Mouse (Mus musculus) cerebellum, adult 18-20 months (tissue): ENCODE data around the gene Rtf1.

ENCODE experiments used
- DNase-seq, 2 experiments: peaks; one replicate each; pipeline ENCODE4 v3.0.0; 2021

Rtf1 gene

GRCm38 (mm10) chr2:119737124-119737523 lies 62.3 kb downstream of the Rtf1 start:
- no peak for DNase-seq

- DNase-seq, result no peak
These were observed 65.7 kb downstream of the Rtf1 start for GRCm38 (mm10) chr2:119740567-119740966.

- peak in 1 of 2 experiments; percentile 30 for DNase-seq
These were observed 66.9 kb downstream of the Rtf1 start, which contains the start of gene Itpka for GRCm38 (mm10) chr2:119741581-119742411. Gene Itpka (plus strand): TSS chr2:119742337.

- peak in 1 of 2 experiments; percentile 23 for DNase-seq
These were observed 67.8 kb downstream of the Rtf1 start for GRCm38 (mm10) chr2:119742461-119743175.

- DNase-seq, result no peak
These were observed 68.4 kb downstream of the Rtf1 start for GRCm38 (mm10) chr2:119743176-119743807.

GRCm38 (mm10) chr2:119743808-119744162 lies 68.9 kb downstream of the Rtf1 start:
- DNase-seq, result no peak

GRCm38 (mm10) chr2:119744163-119745111 lies 69.6 kb downstream of the Rtf1 start:
- no peak for DNase-seq

- DNase-seq, result peak in 1 of 2 experiments; percentile 29
These were observed 70.4 kb downstream of the Rtf1 start for GRCm38 (mm10) chr2:119745281-119745680.

- no peak for DNase-seq
These were observed 72.7 kb downstream of the Rtf1 start for GRCm38 (mm10) chr2:119747554-119747953.

- no peak for DNase-seq
These were observed 74.4 kb downstream of the Rtf1 start for GRCm38 (mm10) chr2:119749260-119749659.

GRCm38 (mm10) chr2:119757601-119758100 lies 82.8 kb downstream of the Rtf1 start:
- DNase-seq, result peak; percentile 30 to 51

GRCm38 (mm10) chr2:119758101-119758843 lies 83.4 kb downstream of the Rtf1 start:
- DNase-seq, result peak; percentile 36 to 68

GRCm38 (mm10) chr2:119758844-119759835 lies 84.3 kb downstream of the Rtf1 start:
- DNase-seq, result peak in 1 of 2 experiments; percentile 8

- DNase-seq, result no peak
These were observed 85.4 kb downstream of the Rtf1 start, which contains the start of gene Ltk for GRCm38 (mm10) chr2:119760251-119760650. Gene Ltk (minus strand): TSS chr2:119760431.

GRCm38 (mm10) chr2:119762276-119762675 lies 87.4 kb downstream of the Rtf1 start:
- DNase-seq, result no peak

- no peak for DNase-seq
These were observed 89.1 kb downstream of the Rtf1 start for GRCm38 (mm10) chr2:119763924-119764323.

- no peak for DNase-seq
These were observed 92.4 kb downstream of the Rtf1 start for GRCm38 (mm10) chr2:119767246-119767645.
